Mouse (Mus musculus): ENCODE results near the gene Fhit.

Fhit gene

DNA sequence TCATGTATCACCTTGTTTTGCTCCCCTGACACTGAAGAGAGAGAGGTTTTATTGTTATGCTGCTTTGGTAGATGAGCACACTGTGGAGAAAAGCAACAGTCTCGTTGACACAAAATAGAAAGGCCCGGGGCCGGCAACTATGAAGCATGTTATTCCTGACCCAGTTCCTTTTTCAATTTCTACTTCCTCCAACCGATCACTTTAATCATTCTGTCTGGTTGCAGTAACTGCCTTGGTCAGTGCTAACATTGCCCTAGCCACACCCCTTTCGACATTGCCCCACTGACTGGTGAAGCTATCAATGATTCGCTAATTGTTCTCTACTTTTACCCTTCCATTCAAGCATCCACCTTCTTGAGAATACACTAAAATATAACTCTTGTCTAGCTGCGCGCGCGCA, 1028.0 kb downstream of the Fhit start:
- DNase-seq (ENCODE audit: low read depth, low spot score): no peak

DNA sequence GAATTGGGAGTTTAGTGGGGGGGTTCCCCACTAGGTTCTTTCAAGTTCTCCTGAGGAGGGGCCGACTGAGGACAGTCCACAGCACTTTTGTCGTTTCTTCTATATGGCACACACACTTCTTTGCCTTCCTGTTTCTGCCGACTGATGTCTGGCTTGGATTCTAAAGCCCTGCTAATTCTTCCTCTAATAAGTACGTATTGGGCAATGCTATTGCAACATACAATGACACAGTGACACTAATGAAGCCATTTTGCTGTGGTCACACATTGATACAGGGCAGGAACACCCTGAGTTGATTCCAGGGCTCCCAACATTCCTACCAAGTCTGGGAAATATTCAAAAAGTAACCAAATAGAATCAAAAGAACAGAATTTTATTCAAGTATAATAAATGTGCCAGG, 1032.2 kb downstream of the Fhit start:
- no peak for DNase-seq (ENCODE audit: low read depth, low spot score)

DNA sequence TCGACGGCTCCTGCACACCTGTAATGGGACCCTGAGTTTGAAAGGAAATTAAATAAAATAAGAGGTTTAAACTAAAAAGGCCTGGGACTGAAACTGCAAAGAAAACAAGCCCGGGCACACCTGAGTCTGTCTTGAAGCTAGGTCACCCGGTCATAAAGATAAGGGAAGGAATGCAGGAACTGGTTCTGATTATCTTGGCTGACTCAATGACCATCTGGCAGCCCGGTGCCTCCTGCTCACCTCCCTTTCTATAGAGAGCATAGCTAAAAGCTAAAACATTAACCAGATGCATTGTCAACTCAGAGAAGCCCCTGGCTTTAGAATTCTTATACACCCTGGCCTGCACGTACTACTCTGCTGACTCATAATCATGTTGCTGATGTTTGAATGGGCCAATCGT, 1032.7 kb downstream of the Fhit start:
- no peak for DNase-seq (ENCODE audit: low read depth, low spot score)

DNA sequence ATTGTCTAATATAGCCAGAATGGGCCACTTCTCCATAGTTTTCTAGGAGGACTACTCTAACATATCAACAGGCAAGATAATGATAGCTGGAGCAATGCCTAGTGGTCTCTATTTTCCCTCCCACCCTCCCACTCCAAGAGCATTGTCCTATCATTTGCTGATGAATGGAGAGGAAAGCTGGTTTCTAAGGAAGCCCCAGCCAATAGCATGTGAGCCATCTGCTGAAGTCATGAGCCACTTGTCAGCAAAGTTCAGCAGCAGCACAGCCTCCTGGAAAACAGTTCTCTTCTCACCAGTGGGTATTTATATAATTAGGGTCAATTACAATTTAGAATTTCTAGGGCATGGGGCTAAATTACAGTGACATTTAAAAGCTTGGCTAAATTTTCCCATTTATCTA, 1035.3 kb downstream of the Fhit start:
- no peak for DNase-seq (ENCODE audit: low read depth, low spot score)

DNA sequence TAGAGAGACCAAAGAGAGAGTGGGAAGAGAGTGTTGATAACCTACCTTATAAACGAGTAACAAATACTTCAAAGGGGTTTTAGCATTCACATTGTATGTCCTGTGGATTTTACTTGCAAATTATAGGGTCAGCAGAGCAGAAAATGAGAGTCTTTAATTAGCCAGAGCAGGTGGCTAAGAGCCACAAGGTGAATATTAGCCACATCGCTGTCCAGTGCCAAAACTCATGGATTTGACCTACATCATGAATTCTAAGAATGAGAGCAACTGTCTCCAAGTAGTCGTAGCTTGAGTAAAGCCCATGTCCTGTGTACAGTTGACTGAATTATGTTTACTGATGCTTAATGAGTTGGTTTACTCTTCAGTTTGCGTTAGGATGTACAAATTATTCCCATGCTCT, 1039.7 kb downstream of the Fhit start:
- no peak for DNase-seq (ENCODE audit: low read depth, low spot score)

DNA sequence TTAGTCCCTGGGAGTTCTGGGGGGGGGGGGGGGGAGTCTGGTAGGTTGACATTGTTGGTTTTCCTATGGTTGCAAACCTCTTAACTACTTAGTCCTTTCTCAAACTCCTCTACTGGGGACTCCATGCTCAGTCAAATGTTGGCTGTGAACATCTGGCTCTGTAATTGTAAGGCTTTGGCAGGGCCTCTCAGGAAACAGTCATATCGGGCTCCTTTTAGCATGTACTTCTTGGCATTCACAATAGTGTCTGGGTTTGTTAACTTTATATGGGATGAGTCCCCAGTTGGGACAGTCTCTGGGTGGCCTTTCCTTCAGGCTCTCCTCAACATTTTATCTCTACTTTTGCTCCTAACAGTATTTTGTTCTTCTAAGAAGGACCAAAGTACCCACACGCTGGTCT, 1065.6 kb downstream of the Fhit start:
- no peak for DNase-seq (ENCODE audit: low read depth, low spot score)

DNA sequence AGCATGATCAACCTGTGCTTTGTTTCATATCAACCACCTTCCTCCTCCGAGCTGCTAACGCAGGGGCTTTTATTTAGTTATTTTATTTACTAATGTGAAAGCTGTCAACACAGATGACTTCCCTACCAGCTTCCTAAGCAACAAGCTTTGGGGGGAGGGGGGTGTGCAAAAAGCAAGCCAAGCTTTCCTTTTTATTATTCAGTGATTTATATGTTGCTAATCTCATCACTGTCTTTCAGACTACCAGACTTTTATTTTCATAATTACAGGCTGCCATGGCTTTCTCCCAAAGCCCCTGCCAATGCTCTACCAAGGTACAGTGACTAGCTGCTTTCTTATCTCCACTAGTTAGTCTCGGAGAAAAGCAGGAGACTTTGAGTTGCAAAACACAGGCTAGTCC, 1082.8 kb downstream of the Fhit start:
- DNase-seq (ENCODE audit: low read depth, low spot score): no peak

DNA sequence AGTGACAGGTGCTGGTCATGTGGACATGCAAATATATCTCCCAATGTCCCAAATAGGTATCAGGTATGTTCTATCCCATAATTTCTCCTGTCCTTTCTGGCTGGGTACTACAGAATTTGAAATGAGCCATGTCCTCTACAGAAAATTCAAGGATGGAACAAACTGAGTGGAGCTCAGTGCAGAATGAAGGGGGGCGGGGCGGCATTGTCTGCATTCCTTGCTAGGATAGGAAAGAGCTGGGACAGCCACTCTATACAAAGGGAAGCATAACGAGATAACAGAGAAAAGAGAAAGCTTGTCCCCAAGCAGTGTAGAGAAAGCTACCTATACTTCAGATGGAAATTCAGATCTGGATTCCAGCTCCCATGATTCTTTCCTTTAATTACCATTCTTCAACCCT, 1111.9 kb downstream of the Fhit start:
- no peak for DNase-seq (ENCODE audit: low read depth, low spot score)

DNA sequence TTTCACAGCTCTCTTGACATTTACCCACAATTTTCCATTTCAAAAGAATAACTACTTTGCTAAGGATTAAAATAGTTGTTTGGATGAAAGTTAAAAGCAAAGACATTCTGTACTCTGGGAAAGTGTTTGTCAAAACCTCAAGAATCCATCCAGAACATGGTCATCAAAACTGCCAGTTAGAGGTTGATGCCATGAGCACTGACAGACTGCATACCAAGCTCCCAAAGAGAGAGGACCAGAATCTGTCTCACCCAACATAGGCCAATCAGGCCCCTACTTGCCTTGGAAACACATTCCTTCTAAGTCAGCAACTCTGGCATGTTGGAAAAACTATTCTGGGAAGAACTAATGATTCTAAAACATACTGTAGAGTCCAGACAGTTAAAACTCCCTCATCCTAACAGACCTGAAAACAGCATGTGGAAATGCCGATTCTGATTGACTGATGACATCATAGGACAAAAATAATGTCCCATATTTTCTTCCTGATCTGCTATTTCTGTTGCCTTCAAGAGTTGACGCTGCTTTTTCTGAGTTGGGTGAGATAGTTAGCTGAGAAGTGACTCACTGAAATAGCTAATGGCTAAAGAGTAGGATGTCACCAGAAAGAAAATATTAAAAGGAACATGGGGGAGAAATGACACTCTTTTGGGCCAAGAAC, 1114.6 kb downstream of the Fhit start:
- DNase-seq (ENCODE audit: low read depth, low spot score): no peak

DNA sequence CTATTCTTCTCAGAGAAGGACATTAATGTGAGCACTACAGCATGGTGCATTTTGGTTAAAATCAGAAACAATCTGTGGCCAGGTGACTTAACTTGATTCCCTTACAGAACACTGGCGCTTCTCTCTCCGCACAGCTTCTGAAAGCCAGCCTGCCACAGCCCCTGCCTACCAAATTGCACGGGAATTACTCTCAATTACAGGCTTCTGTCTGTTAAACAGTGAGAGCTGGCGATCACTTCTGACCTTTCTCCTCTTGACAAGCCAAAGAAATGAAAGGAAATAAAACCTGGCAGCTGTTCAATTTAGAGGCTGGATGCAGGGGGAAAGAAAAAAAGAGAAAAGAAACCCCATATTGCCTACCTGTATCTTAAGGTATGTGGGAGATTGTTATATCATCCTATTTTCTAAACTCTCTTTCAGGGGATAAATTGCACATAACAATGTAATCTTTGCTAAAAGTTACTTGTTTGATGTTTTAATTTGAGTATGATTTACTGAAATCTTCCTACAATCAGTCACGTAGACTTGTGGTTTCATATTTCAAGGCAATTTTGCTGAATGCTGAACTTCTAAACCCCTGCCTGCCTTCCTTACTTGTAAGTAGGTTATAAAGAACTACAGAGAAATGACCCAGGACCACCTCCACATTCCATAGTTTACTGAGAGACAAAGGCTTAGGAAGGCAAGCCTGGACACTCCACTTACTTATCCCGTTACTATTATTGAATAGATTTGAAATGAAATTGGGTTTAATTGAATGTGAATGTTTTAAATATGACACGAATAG, 1115.3 kb downstream of the Fhit start:
- DNase-seq (ENCODE audit: low read depth, low spot score): no peak

DNA sequence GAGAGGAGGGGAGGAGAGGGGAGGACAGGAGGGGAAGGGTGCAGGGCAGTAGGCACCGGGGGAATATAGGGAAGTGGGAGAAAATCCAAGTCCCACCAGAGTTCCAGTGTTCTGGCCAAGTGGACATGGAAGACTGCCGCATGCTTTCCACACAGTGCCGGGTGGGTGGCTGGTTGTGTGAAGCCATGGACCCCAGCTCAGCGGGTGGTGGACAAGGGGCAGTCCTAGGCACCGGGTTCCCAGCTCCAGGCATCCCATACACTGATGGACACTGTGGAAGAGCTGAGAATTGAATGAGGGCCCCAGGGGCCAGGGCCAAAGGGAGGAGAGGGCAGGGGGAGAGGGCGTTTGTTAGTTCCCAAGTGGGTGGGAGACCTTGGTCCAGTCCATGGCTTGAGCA, 1123.8 kb downstream of the Fhit start:
- DNase-seq (ENCODE audit: low read depth, low spot score): no peak

DNA sequence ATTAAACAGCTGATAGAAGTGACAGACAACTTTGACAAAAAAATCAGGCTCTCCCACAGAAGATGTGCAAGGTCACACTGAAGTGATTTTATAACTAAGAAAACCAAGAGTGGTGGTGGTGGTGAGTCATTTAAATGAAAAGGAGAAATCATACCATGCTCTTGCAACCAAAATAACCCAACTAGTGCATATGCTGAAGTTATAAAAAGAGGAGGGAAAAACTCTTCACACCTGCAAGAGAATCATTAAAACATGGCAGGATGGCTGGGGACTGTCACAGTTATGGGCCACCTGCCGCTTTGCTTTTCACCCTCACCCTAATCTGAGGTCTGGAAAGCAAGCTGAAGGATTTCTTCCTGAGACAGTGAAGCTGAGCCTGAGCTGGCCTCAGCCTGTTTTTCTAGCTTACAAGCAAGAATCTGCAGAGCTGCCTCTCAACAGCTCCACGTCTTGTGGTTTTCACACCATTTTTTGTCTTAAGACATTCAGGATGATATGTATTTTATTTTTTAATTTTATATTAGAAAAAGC, 1125.1 kb downstream of the Fhit start:
- no peak for DNase-seq (ENCODE audit: low read depth, low spot score)

DNA sequence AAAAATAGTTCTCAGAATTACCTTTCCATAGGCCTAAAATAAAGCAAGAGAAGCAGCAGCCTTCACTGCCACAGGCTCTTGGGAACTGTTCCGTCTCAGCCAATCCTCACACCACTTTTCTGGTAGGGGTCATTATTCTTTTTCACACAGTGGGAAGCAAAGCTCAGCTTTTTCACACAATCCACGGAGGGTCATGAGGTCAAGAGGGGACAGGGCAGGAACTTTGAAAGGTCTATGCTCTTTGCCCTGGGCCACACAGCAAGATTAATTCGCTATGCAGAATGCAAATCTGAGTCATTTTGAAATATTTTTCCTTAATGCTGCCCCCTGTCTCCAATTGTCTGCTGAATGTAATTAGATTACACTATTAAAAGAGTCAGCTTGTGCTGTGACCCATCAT, 1126.2 kb downstream of the Fhit start:
- DNase-seq (ENCODE audit: low read depth, low spot score): no peak

DNA sequence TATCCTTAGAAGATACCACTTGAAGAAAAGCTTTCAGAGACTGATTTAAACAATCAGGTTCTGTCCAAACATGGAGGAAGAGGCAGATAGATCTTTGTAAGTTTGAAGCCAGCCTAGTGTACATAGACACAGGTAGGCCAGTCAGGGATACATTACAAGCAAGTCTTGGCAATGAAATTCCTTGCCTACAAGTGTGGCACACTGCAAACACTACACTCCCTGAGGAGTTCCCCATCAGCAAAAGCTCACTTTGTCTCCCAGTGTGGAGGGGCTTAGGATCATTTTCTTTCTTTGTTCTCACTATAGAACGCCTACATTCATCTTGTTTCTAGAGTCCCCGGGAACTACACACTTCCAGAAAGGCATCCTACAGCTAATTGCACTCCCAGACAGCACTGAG, 1126.6 kb downstream of the Fhit start:
- no peak for DNase-seq (ENCODE audit: low read depth, low spot score)

DNA sequence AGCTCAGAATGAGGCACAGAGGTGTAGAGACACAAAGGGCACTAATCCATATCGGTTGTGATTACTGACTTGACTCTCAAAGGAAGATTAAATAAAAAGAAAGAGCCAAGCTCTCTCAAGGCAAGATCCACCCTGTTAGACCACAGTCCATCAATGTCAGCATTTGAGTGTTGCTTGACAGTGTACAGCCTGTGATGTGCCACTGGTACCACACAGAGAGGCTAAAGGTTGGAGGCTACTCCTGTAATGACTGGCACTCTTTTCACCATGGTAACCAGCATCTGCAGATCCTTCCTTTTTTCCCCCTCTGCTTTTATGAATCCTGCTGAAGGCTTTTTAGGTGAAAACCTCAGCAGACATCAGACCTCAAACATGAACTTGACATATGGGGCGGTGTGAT, 1138.5 kb downstream of the Fhit start:
- DNase-seq (ENCODE audit: low read depth, low spot score): no peak

DNA sequence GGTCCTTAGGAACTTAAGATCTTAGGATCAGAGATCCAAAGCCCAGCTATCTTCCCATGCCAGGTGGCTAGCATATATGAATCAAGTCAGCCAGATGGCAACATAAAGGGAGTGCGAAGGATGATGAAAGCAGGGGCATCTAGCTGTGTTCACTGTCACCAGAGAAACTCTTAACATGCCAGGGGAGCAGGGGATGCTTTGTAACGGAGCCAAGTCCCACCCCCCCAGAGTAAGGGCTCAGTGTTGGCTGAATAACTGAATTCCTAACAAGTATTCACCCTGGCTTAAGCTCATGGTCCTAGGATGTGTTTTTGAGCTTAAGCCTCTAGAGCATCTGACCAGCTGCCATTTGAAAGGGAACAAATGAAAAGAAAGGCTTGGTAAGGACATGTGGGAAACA, 1139.5 kb downstream of the Fhit start:
- DNase-seq (ENCODE audit: low read depth, low spot score): no peak

DNA sequence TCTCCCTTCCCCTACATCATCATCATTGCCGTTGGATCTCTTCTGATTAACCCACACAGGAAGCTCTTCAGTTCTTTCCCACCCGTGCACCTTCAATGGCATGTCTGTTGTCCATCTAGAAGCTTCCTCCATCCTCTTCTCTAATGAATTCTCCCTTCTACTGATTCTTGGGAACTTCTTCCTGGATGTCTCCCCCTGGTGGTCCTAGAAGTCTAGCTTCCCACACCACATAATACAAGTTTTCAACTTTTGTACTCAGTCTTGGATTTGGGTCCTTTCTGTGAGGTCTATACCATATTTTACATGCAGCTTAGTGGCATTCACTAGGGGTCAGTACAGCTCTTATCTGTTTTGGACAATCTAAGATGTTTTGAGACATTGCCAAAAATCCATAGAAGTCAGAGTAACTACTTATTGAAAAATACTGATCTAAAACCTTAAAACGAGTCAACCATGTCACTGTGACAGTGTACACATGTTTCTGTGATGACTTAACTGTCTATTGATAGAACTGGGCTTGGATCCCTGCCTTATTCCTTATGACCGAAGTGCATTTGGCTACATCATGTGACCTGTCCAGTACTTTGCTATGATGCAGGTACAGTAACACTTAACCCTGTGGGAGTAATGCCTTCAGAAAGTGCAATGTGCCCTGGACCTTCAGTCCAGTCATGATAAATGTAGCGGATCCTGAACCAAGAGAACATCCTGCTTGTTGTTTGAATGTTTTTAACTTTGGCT, 1141.3 kb downstream of the Fhit start:
- DNase-seq (ENCODE audit: low read depth, low spot score): no peak

DNA sequence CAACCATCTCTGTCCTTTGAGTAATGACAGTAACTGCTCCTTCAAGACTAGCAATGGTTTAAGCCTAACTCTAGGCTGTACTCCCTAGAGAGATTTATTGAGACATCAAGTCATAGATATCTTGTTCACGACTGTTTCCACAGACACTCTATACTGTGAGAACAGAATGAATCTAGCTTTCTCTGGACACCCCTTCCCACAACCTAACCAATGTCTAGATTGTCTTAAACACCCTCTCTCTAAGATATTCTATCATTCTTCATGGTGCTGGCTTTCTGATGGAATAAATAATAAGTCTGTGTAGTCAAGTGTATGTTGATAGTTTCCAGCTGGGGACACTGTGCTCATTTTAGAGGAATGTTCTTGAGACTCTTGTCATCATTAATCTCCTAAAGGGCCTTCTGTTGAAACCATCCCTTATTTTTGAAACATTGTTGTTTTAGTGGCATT, 1148.0 kb downstream of the Fhit start:
- DNase-seq (ENCODE audit: low read depth, low spot score): no peak

DNA sequence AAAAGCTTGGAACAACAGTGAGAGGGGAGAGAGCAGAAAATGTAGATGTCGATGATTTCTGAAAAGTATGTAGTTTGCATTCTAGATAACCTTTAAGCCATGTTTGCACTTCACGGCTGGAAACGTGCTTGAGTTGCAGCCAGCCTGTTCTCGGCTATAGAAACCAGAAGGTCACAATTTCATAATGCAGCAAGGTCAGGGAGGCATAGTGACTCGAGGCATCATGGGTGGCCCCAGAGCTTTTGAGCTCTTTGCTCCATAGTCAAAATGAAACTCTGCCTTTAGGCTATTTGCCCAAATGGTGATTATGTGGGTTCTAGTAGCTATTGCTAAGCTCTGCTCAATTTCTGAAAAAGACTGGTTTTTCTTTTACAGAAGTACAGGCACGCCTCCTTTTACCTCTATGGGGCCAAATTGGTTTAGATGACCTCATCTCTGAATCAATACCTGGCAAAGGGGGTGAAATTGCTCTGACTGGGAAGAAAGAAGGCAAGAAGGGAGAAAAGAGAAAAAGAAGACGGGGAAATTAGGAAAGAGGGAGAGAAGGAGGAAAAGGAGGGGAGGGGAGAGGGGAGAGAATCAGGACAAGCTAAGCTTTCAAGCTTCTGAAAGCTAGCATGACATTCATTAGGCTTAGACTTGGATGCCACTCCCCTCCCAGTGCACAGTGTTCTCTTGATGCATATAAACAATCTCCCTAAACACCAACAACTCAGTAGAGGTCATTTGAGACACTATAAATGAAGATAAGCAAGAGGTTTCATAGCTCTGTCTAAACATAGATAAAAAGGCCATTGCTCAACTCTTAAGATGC, 1148.6 kb downstream of the Fhit start:
- no peak for DNase-seq (ENCODE audit: low read depth, low spot score)

DNA sequence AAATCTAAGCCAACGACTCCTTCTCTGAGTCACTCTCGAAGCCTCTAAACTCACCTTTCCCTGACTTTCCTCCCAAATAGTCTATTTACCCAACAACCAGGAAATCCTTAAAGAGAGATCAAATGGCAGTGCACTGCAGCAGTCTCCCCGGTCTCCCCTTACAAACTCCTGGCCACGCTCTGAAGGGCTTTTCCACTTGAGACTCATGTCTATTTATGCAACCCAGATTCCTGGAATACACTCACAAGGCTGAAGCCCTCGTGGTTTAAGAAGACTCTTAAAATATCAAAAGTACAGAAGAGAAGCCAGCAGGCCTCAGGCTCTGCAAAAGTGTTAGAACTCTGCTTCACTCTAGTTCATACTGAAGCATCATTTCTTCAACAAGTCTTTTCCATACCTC, 1155.6 kb downstream of the Fhit start:
- no peak for DNase-seq (ENCODE audit: low read depth, low spot score)

DNA sequence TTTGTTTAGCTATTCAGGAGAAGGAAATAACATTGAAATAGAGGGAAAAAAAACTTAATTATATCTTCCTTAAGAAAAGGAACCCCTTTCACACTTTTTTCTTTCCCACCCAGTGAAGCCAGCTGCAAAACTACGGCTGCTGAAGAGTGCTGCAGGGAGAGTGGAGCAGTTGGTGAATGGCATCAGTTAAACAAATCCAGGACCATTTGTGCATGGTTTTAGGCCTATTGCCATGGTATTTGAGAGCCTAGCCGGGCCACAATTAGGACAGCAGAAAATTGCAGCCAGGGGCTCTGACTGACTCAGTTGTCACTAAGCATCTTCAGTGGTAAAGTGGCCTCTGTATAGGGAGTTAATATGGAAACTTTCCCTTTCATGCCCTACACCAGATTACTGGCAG, 1158.0 kb downstream of the Fhit start:
- no peak for DNase-seq (ENCODE audit: low read depth, low spot score)

DNA sequence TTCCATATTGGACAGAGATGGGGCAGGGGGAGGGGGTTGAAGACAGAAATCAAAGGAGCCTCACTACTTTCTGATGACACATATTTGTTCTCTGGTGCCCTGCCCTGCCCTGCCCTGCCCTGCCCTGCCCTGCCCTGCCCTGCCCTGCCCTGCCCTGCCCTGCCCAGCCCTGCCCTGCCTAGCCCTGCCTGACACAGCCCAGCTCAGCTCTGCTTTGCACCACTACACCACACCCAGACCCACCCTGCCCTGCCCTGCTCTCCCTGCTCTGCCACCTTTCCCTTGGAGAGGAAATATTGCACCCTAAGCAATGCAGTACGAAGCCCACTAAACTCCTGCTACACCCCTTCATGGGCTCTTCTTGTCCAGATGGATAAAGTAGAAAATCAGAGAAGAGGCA, 1171.2 kb downstream of the Fhit start:
- DNase-seq (ENCODE audit: low read depth, low spot score): no peak
